Mouse (Mus musculus): ENCODE measurements at regions not wholly inside any gene's neighbourhood (a gene's known extent, or its start where the extent isn't known, plus 50 kb on each side); places are given as distances from the start of the nearest gene placed in this dataset.
"Not testable (repeated sequence)": the region's sequence is repeated elsewhere in the genome, so short reads cannot be mapped to it uniquely, and the experiment has no call there.

DNA sequence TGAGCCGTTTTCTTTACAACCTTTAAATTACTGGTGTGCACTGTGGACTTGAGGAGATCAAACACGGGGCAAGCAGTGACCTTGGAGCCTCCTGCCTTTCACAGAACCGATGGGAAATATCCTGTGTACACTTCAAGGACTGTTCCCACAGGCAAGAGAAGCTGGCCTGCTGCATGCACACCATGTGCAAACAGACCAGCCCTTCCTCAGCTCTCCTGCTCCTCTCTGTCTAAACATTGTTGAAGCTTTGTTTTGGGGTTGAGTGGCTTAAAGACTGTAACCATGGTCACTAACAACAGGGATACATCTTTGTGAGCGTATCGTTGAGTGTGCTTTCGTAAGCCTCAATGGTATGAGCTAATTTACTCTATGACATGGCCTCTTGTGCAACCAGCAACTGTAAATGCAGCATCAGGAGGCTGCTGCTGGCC, 50.2 kb upstream of the Agps start:
- Histone ChIP-seq H3K27me3 (ENCODE audit: control insufficient read depth, insufficient read depth, low read length) (no peaks in the 10 kb centered on the region), H3K36me3 (ENCODE audit: control insufficient read depth, insufficient read depth, low read length) (no peaks in the 10 kb centered on the region), H3K4me3 (ENCODE audit: control insufficient read depth, insufficient read depth, low read length) (no peak overlapping the region), H3K4me1 (replicated peaks; ENCODE audit: control insufficient read depth, insufficient read depth, low read length) (peaks cover 6% of the 10 kb centered on the region), H3K27ac (ENCODE audit: control insufficient read depth, insufficient read depth, low read length) (no peak overlapping the region)
- no peak for DNase-seq
- TF ChIP-seq POLR2A (IDR thresholded peaks at IDR 0.05; ENCODE audit: control insufficient read depth, extremely low read depth, insufficient read depth, low read length, poor library complexity) = no peak
- TF ChIP-seq CTCF (IDR thresholded peaks at IDR 0.05; ENCODE audit: borderline replicate concordance, control insufficient read depth, extremely low read depth, insufficient read depth, low read length, poor library complexity) = no peak
- WGBS = 79% methylated on average over 6 of the region's 6 CpGs

DNA sequence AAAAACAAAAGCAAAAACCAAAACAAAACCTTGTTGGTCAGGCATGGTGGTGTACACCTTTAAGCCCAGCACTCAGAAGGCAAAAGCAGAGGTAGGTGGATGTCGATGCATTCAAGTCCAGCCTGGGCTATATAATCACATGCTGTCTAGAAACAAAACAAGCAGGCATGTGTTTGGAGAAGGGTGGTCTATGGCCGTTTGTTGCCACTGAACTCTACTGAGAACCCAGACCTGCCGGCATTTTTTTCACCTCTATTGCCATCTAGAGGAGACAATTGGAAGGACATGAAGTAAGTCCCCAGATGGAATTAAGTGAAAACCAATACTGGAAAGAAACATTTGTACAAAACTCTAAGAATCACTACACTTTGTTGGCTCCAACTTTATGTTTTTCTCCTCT, 50.9 kb upstream of the Agps start:
- Histone ChIP-seq H3K36me3 (ENCODE audit: control insufficient read depth, insufficient read depth, low read length) (no peaks in the 10 kb centered on the region), H3K27ac (ENCODE audit: control insufficient read depth, insufficient read depth, low read length) (no peak overlapping the region), H3K4me1 (replicated peaks; ENCODE audit: control insufficient read depth, insufficient read depth, low read length) (peaks cover 12% of the 10 kb centered on the region), H3K4me3 (ENCODE audit: control insufficient read depth, insufficient read depth, low read length) (no peak overlapping the region), H3K27me3 (ENCODE audit: control insufficient read depth, insufficient read depth, low read length) (no peaks in the 10 kb centered on the region)
- DNase-seq = peak; percentile 32
- under 1% methylated on average over 3 of the region's 3 CpGs for WGBS
- no peak for TF ChIP-seq CTCF (IDR thresholded peaks at IDR 0.05; ENCODE audit: borderline replicate concordance, control insufficient read depth, extremely low read depth, insufficient read depth, low read length, poor library complexity)
- TF ChIP-seq POLR2A (IDR thresholded peaks at IDR 0.05; ENCODE audit: control insufficient read depth, extremely low read depth, insufficient read depth, low read length, poor library complexity) = no peak

GRCm38 (mm10) chr2:75778628-75779027, 53.3 kb upstream of the Agps start:
- H3K4me1 ChIP-seq (replicated peaks; ENCODE audit: control insufficient read depth, insufficient read depth, low read length) = peaks cover 15% of the 10 kb centered on the region

GRCm38 (mm10) chr2:75777040-75777451, 54.9 kb upstream of the Agps start:
- no peaks in the 10 kb centered on the region for H3K36me3 ChIP-seq (ENCODE audit: control insufficient read depth, insufficient read depth, low read length)
- WGBS = 21% methylated on average over 5 of the region's 6 CpGs
- H3K4me3 ChIP-seq (ENCODE audit: control insufficient read depth, insufficient read depth, low read length) = no peak overlapping the region
- no peak overlapping the region for H3K27ac ChIP-seq (ENCODE audit: control insufficient read depth, insufficient read depth, low read length)
- H3K27me3 ChIP-seq (ENCODE audit: control insufficient read depth, insufficient read depth, low read length) = no peaks in the 10 kb centered on the region
- H3K4me1 ChIP-seq (replicated peaks; ENCODE audit: control insufficient read depth, insufficient read depth, low read length) = peaks cover 15% of the 10 kb centered on the region
- no peak for TF ChIP-seq POLR2A (IDR thresholded peaks at IDR 0.05; ENCODE audit: control insufficient read depth, extremely low read depth, insufficient read depth, low read length, poor library complexity)
- TF ChIP-seq CTCF (IDR thresholded peaks at IDR 0.05; ENCODE audit: borderline replicate concordance, control insufficient read depth, extremely low read depth, insufficient read depth, low read length, poor library complexity) = no peak
- DNase-seq = peak; percentile 29

More at GRCm38 (mm10) chr2:75778628-75779027, 53.3 kb upstream of the Agps start:
- not testable (repeated sequence) for H3K4me3 ChIP-seq (ENCODE audit: control insufficient read depth, insufficient read depth, low read length); DNase-seq; H3K27ac ChIP-seq (ENCODE audit: control insufficient read depth, insufficient read depth, low read length); H3K27me3 ChIP-seq (ENCODE audit: control insufficient read depth, insufficient read depth, low read length); H3K36me3 ChIP-seq (ENCODE audit: control insufficient read depth, insufficient read depth, low read length)
- WGBS = 97% methylated on average over 3 of the region's 3 CpGs

GRCm38 (mm10) chr2:75776533-75776932, 55.4 kb upstream of the Agps start:
- peak overlapping the region; percentile 42; the same call in 1 of the 2 replicates for H3K27ac ChIP-seq (ENCODE audit: control insufficient read depth, insufficient read depth, low read length)
- 11% methylated on average over 12 of the region's 12 CpGs for WGBS

DNA sequence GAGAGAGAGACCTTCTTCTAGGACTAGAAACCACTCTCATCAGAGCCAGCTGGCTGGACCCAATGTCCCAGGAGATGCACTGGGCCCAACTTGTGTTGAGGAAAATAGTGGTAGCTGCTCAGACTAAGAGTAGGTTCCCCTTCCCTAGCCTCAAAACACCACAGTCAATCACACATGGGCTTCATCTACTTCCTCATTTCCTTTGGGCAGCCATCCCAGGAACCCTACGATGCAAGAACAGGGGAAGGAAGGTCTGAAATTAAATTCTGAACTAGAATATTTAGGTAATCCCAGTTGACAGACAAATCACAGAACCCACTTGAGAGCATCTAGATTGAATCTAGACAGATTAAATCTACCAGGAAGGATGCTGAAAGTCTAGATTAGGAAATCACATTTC, 56.8 kb upstream of the Agps start:
- DNase-seq = no peak
- Histone ChIP-seq H3K36me3 (ENCODE audit: control insufficient read depth, insufficient read depth, low read length) (no peaks in the 10 kb centered on the region), H3K4me3 (ENCODE audit: control insufficient read depth, insufficient read depth, low read length) (no peak overlapping the region), H3K27me3 (ENCODE audit: control insufficient read depth, insufficient read depth, low read length) (no peaks in the 10 kb centered on the region), H3K4me1 (replicated peaks; ENCODE audit: control insufficient read depth, insufficient read depth, low read length) (peaks cover 15% of the 10 kb centered on the region), H3K27ac (ENCODE audit: control insufficient read depth, insufficient read depth, low read length) (no peak overlapping the region)
- TF ChIP-seq POLR2A (IDR thresholded peaks at IDR 0.05; ENCODE audit: control insufficient read depth, extremely low read depth, insufficient read depth, low read length, poor library complexity) (no peak), CTCF (IDR thresholded peaks at IDR 0.05; ENCODE audit: borderline replicate concordance, control insufficient read depth, extremely low read depth, insufficient read depth, low read length, poor library complexity) (no peak)
- 10% methylated on average over 1 of the region's 1 CpGs for WGBS

More at GRCm38 (mm10) chr2:75776533-75776932, 55.4 kb upstream of the Agps start:
- H3K4me3 ChIP-seq (ENCODE audit: control insufficient read depth, insufficient read depth, low read length) = peak overlapping the region; percentile 20
- no peak for DNase-seq
- no peaks in the 10 kb centered on the region for H3K27me3 ChIP-seq (ENCODE audit: control insufficient read depth, insufficient read depth, low read length)
- H3K36me3 ChIP-seq (ENCODE audit: control insufficient read depth, insufficient read depth, low read length) = no peaks in the 10 kb centered on the region
- TF ChIP-seq CTCF (IDR thresholded peaks at IDR 0.05; ENCODE audit: borderline replicate concordance, control insufficient read depth, extremely low read depth, insufficient read depth, low read length, poor library complexity) = no peak
- no peak for TF ChIP-seq POLR2A (IDR thresholded peaks at IDR 0.05; ENCODE audit: control insufficient read depth, extremely low read depth, insufficient read depth, low read length, poor library complexity)
- H3K4me1 ChIP-seq (replicated peaks; ENCODE audit: control insufficient read depth, insufficient read depth, low read length) = peaks cover 15% of the 10 kb centered on the region

GRCm38 (mm10) chr2:75773431-75773830, 58.5 kb upstream of the Agps start:
- Histone ChIP-seq H3K4me3 (ENCODE audit: control insufficient read depth, insufficient read depth, low read length) (no peak overlapping the region), H3K4me1 (replicated peaks; ENCODE audit: control insufficient read depth, insufficient read depth, low read length) (peaks cover 15% of the 10 kb centered on the region), H3K27ac (ENCODE audit: control insufficient read depth, insufficient read depth, low read length) (no peak overlapping the region)

More at GRCm38 (mm10) chr2:75773431-75773830, 58.5 kb upstream of the Agps start:
- H3K36me3 ChIP-seq (ENCODE audit: control insufficient read depth, insufficient read depth, low read length) = no peaks in the 10 kb centered on the region
- 95% methylated on average over 5 of the region's 5 CpGs for WGBS
- no peak for TF ChIP-seq CTCF (IDR thresholded peaks at IDR 0.05; ENCODE audit: borderline replicate concordance, control insufficient read depth, extremely low read depth, insufficient read depth, low read length, poor library complexity)
- TF ChIP-seq POLR2A (IDR thresholded peaks at IDR 0.05; ENCODE audit: control insufficient read depth, extremely low read depth, insufficient read depth, low read length, poor library complexity) = no peak
- no peaks in the 10 kb centered on the region for H3K27me3 ChIP-seq (ENCODE audit: control insufficient read depth, insufficient read depth, low read length)
- DNase-seq = no peak
